Mouse (Mus musculus) adrenal gland, postnatal 25 days (tissue): ENCODE results near the gene Trappc2l. TPM values are rescaled to one million over a fixed set of nuclear protein-coding genes. Genes with fewer than 3 reads are reported as not detected.
"Not testable (repeated sequence)": the region's sequence is repeated elsewhere in the genome, so short reads cannot be mapped to it uniquely, and the experiment has no call there.

ENCODE experiments used
- DNase-seq: peaks from one replicate; pipeline ENCODE4 v3.0.0; 2021; ENCODE audit warnings: mixed read lengths
- long read RNA-seq: library from polyadenylated mRNA; stranded (forward); transcript quantifications from one replicate; pipeline ENCODE4 v2.0.0, GENCODE M21; 2021
- total RNA-seq: library from RNA; stranded (reverse); gene quantifications from 2 replicates; pipeline ENCODE4 v1.2.3, GENCODE M21; 2021

Gene Trappc2l
- 57.9 and 63.3 TPM in 2 replicates for total RNA-seq
- long read RNA-seq, transcript Trappc2l-201 (5 exons, 1,659 nt): major isoform, 36 of 50 reads
- long read RNA-seq, partial matches to known transcripts: 4 of 50 reads
- long read RNA-seq, other reads (novel, unspliced or antisense): 10 of 50 reads

DNA sequence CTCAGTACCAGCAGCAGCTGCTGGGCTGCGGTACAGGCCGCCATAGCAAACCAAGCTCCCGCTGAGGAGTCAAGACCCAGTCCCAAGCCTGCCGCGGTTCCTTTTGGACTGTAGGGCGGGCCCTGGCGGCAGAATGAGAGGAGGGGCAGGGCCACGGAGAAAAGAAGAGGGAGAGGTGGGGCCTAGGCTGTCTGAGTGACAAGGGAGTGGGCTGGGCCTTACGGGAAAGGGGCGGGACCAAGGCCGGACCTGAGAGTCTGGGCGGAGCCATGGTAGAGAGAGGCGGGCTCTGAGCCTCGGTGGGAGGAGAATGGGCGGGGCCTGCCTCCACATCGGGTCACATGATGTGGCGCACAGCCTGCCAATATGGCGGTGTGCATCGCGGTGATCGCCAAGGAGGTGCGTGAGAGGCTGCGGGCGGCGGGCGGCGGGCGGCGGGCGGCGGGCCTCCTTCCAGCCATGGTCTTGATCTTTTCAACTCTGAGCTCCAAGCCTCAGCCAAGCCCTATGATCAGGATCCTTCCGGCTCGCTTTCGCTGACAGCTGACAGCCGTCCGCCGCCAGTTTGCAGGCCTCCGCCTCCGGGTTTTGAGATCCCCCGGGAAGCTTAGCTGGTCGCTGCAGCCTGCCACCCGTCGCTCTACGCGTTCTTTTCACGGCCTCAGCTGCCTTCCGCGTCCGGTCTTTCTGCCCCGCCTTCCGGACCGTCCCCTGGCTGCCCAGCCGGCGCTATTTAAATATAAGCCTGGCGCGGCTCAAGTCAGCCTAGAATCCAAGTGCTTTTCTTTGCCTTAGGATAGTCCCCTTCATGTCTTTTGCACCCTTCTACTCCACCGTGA is at the start of gene Trappc2l, which contains the start of gene Galns:
Trappc2l (plus strand) TSS at position 346 of the 839 bp plus-strand sequence.
Galns (minus strand) TSS at position 169 of the 839 bp plus-strand sequence.
- DNase-seq: peak; percentile 93

DNA sequence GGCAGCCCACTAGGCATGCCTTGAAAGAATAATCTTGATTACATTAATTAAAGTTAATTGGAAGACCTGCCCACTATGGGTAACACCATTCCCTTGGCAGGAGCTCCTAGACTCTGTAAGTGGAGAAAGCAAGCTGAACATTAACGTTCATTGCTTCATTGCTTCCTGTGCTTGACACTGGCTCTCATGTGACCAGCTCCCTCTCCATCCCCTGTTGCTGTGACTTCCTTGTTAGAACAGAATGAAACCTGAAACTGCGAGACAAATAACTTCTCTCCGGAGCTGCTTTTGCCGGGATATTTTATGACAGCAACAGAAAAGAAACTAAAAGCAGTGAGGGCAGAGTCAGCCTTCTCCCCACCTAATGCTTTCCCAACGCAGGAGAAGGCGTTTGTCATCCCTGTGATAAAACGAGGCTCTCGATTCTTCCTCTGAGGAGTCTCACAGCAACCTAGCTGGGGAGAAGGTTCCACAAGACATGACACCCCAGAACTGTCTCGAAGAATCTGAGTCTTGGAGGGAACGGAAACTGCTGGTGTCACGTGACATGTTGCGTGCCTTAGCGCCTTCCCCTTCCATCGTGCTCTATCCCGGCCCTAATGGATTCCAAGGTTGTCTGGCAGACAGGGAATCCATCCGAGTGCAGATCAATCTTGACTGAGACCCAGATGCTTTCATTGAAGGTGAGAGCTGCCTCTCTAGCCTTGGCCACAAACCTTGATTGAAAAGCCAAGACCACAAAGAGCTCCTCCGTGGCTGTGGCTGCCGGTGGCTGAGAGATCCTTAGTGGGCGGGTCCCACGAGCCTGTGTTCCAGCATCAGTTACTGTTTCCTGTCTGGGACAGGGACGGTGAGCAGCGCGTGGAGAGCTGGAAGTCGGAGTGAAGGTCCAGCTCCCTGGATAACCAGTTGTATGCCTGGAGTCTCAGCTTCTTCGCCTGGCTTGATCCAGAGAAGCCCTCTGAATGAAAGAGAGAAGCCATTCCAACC is 46.8 kb upstream of the Trappc2l start:
- no peak for DNase-seq

DNA sequence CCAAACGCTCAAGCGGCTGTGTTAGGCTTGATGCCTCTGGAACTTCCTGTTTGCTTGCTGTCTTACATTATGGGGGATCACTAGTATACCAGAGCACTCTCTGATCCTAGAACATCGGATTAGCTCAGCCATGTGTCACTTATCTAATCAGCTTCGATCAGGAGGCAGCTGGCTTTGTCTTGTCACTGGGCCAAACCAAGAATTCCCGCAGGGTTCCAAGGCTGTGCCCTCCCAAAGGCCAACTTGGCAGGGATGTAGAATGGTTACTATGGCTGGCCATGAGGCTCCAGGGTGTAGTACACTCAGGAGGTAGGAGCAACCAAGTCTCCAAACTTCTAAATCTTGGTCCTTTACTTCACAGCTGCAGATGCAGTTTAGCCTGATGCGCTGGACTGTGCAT is 44.7 kb upstream of the Trappc2l start:
- DNase-seq: peak; percentile 38

DNA sequence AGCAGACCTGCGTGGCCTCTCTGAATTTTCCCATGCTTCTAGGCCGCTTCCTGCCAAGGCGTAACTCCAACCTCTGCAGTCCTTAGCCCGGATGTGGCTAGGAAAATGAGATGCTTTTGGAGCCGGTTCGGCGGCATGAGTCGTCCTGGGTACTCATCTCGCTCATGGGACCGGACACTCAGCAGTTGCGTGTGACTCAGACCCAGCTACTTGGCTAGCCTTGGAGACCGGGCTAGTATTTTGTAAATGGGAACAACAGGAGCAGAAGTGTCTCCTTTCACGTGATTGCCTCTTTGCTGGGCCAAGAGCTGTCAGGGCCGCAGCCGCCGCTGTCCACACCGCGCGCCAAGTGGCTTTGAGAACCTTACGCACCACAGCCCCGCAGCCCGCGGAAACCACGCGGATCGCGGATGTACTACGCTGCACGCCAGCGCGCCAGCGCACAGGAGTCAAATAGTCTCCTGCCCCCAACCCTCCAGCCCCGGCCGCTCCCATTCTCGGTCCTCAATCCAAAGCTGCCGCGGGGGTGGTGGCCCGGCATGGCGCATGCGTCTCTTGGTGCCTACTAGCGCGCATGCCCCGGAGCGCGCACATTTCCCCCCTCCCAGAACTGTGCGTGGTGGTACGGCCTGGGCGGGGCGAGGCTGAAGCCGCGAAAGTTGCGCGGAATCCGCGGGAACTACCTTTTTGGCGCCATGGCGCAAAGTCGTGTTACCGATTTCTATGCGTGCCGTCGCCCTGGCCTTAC is 43.9 kb upstream of the Trappc2l start, which contains the start of gene Cdt1:
Cdt1 (plus strand) TSS at position 655 of the 748 bp plus-strand sequence.
- DNase-seq: peak; percentile 96

DNA sequence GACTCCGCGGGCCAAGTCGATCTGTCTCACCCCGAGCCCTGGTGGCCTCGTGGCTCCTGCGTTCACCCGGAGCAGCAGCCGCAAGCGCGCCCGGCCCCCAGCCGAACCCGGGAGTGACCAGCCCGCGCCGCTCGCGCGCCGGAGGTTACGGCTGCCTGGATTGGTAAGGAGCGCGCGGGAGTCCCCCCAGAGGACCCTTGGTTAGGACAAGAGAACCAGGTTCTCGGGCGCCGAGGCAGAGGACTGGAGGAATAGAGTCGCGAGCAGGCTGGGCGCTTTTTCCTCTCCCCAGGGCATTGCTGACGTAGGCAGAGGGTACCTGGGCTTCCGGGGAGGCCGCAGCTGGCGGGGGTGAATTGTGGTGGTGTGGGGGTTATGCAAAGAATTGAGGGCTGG is 43.3 kb upstream of the Trappc2l start:
- DNase-seq: no peak

DNA sequence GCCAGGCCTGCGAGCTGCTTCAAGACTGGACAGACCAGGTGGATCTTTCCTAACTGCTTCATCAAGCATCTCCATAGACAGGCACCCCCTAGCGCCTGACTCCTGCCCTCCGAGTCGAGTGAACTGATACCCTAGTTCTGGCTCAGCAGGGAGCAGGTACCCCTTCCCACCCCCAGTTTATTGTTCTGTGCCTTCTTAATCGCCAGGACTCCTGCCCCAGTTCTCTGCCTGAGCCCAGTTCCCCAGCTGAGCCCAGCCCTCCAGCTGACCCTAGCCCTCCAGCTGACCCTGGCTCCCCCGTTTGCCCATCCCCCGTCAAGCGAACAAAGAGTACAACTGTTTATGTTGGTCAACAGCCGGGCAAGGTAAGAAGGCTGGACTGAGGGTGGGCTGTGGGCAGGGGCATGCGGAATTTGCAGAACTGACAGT is 42.5 kb upstream of the Trappc2l start:
- no peak for DNase-seq

DNA sequence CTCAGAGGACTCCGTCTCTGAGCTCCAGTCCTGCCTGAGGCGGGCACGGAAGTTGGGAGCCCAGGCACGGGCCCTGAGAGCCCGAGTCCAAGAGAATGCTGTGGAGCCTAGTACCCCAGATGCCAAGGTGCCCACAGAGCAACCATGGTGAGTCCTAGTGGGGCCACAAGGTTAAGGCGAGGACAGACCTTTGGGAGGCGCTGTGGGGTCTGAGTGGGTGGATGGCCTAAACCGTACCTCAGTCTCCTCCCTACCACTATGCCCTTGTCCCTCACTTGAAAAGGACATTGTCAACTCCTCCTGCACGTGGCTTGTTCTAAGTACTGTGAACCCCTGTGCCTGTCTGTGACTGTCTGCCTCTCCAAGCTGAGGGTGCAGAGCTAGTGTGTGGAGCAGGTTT is 42.1 kb upstream of the Trappc2l start:
- DNase-seq: no peak

DNA sequence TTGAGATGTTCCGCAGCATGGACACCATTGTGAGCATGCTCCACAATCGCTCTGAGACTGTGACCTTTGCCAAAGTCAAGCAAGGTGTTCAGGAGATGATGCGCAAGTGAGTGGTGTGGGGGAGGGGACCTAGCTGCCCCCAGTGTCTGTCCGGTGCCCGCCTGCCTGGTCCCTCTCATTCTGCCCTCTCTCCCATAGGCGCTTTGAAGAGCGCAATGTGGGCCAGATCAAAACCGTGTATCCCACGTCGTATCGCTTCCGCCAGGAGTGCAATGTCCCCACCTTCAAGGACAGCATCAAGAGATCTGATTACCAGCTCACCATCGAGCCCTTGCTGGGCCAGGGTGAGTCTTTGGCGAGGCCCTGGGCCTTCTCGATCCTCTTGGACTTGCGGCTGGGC is 41.4 kb upstream of the Trappc2l start:
- DNase-seq: no peak

DNA sequence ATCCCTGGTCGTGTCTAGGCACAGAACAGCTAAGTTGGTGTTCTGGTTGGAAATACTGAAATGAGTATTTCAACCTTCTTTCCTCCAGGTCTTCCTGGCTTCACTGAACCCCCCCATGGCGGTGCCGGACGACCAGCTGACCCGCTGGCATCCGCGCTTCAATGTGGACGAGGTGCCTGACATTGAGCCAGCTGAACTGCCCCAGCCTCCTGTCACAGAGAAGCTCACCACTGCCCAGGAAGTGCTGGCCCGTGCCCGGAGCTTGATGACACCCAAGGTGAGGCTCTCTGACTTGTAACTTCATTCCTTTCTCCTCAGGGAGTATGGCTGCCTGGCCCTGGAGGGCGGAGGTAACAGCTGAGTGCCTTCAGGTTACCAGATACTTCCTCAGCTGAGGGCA is 40.3 kb upstream of the Trappc2l start:
- DNase-seq: no peak

DNA sequence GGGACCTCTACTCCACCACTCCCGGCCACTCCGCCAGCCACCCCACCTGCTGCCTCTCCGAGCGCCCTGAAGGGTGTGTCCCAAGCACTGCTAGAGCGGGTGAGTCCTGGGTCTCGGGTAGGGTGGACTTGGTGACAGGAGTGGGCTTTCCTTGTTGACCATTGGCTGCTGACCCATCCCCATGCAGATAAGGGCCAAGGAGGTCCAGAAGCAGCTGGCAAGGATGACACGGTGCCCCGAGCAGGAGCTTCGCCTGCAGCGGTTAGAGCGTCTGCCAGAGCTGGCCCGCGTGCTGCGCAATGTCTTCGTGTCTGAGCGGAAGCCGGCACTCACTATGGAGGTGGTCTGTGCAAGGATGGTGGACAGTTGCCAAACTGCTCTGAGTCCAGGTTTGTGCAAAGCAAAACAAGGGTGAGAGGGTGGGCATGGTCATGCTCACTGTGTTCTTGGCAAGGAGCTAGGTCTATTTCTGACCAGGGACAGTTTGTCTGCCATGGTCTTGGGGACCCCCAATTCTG is 39.6 kb upstream of the Trappc2l start:
- DNase-seq: no peak

DNA sequence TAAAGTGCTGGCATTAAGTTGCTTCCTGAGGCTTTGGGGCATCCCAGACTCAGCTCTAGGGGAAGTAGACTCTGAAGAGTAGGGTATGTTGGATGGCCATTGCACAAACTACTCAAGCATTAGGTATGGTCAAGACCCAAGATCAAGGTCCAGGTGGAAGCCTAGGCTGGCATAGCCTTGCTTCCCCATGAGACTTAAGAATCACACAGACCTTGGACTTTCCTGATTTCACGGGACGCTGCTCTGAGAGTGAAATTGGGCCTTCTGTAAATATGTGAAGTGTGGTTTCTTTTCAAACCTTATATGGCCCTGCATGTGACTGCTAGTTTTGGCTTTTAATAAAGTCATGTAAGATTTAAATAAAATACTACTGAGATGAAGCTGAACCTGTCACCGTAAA is 38.7 kb upstream of the Trappc2l start:
- no peak for DNase-seq

DNA sequence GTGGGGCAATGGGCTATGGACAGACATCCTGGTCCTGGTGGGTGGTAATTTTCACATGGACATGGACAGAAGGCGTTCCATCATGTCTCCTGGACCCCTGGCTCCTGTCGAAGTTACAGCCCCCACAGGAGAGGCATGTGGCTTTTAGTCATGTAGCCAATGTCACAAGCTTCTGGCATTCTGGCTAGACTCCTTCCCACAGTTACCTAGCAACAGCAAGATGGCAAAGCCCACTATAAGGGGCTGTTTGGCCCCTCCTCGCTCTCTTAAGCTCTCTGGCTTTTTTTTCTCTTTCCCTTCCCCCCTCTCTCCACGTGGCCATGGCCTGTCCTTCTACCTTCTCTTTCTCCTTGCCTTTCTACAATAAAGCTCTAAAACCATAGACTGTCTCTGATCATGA is 38.3 kb upstream of the Trappc2l start:
- DNase-seq: not testable (repeated sequence)

DNA sequence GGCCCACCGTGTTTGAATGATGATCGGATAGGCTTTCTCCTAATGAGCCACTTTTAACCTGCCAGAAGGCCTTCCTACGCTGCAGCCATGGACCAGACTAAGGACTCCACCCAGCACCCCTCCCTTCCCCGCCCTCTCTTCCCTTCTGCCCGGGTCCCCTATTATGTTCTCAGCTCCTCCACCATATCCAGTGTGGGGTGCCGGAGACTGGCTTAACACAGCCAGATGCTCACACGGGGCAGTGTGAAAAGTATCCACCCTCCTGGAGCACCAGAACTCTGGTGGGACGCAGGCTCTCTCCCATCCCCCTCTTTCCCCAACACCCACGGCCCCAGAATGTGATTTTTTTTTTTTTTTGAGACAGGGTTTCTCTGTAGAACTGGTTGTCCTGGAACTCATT is 37.9 kb upstream of the Trappc2l start:
- no peak for DNase-seq

DNA sequence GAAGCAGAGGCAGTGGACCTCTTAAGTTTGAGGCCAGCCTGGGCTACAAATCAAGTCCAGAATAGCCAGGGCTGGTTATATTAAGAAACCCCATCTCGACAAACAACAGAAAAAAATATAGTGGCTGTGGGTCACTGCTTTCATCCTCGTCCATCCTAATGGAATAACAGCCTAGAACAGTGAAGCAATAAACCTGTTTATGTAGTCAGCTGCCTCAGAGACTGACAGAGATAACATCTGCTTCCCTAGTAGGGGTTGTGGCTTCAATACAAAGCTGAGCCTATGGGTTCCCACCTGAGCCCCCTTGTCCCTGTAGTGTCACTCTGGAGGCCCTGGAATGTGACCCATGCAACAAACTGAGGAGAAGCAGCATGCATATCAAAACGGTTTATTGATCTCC is 37.2 kb upstream of the Trappc2l start:
- DNase-seq: no peak

DNA sequence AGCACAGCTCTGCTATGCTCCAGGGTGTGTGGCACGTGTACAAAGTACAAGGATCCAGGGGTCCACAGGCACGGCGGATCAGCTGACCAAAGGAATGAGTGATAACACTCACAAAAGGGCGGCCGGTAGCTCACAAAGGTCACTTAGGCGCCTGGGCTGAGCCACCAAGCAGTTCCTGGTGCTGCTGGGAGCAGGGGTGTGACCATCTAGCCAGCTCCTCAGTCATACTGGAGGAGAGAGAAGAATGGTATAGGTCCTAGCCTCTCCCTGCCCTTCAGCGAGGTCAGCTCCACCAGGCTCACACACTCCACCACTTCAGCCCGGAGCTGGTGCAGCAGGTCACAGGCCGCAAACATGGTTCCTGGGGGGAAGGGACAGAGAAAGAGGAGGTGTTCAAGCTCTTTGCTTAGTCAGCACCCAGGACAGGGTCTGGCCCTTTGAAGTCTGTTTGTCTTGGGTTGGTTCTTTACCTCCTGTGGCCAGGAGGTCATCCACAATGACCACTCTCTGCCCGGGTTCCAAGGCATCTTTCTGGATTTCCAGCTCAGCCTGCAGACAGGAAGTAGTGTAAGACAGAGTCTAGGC is 36.7 kb upstream of the Trappc2l start:
- DNase-seq: no peak

DNA sequence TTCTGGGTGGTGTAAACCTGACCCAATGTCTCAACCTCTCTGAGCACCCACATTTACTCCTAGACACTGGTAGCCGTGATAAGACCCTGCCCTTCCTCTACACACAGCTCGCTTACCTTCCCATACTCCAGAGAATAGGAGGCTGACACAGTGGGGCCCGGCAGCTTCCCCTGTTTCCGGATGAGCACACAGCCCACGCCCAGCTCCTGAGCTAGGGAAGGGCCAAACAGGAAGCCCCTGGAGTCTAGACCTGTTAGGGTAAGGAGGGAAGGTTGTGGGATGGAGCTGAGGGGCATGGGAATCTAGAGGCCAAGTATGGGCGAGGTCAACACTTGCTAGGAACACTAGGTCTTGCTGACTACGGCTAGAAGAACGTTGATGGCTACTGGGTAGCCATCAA is 36.2 kb upstream of the Trappc2l start:
- DNase-seq: no peak

DNA sequence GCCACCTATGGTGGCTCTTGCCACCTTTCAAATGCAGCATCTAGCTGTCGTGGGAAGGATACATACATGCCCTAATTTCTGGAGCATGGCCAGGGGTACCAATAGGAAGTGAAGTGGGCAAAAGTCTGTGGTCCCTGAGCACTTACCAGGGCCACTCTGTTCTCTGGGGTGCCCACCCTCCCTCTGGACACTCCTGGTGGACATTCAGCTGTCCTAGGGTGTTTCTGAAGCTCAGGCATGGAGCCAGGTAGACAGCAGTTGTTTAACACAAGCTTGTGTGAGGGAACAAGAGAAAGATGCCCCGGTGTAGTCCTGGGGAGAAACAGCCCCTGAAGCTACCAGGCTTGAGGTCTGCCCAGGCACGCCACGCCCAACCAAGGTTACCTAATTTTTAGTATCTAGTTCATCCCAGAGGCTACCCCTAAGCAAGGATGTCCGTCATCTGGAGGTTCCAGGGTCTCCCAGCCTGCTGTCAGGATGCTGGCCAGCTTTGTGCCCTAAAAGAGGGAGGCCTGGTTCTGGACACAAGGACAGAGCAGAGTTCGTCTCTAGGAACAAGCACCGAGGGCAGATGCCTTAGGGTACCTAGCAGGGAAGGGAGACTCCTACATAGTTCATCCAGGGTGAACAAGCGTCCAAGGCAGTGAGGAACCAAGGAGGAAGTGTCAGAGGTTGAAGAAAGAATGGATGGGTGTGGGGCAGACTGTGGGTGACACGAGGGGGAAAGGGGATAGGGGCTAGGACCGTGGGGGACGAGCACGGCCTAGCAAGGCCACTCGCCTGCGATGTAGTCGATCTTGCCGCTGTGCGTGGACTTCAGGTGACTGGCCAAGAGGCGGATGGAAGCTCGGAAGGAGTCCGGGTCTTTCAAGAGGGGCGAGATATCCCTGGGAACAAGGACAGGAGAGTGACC is 35.4 kb upstream of the Trappc2l start:
- no peak for DNase-seq

DNA sequence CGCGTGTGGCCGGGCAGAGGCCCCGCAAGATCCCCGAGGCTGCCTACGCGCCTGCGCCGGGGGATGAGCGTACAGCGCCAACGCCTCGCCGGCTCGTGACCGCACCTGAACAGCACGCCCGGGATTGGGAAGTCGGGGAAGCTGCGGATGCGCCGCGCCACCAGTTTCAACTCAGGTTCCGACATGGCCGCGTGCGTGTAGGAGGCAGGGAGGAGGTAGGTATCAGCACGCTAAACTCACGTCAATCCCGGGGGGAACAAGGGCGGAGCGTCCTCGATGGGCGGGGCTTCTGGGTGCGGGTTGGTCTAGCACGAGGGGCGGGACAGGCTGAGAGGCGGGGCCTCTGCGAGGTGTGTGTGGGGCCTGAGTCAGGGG is 34.8 kb upstream of the Trappc2l start, which contains the start of gene Aprt:
Aprt (minus strand) TSS at position 262 of the 375 bp plus-strand sequence.
- DNase-seq: peak; percentile 95

DNA sequence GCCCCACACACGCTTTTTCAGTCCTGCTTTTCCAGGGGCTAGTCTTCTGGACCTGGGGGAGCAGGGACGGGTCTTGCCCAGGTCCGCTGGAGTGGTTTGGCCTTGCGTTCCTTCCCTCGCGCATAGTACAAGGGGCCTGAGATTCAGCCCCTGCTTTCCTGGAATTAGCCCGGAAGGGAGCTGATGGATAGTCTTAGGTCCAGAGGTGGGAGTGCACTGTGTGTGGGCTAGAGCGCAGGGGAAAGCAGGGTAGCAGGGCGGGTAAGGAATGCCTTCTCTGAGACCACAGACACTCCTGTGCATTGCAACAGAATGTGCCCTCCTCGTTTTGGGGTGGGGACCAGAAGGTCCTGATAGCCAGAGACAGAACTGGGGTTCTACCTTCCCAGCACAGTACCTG is 34.3 kb upstream of the Trappc2l start:
- no peak for DNase-seq

DNA sequence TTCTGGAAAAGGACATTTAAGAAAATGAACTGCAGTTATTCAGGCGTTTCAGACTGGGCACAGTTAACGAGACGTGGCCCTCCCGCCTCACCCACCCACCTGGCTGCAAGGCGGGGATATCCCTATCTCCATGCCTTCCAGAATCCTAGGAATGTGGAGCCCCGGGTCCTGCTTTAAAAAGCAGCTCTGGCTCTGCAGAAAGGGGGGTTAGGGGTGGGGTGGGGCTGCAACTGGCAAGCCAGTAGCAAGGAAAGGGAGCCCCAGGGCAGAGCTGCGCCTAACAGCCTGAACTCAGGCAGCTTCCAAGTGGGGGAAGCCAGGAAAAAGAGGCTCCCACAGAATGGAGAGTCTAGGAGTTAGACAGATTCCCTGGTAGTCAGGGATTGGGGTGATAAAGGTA is 32.2 kb upstream of the Trappc2l start:
- DNase-seq: no peak
